Mouse (Mus musculus): ENCODE results near the gene Strc. TPM values are rescaled to one million over a fixed set of nuclear protein-coding genes. Genes with fewer than 3 reads are reported as not detected.

Gene Strc
- polyA plus RNA-seq, 1 experiment from 2014 or later = not detected

GRCm38 (mm10) chr2:121403296-121403695, 16.3 kb upstream of the Strc start:
- H3K9me3 ChIP-seq = no peaks in the 10 kb centered on the region
- H3K9ac ChIP-seq (replicated peaks) = no peak overlapping the region
- no peak overlapping the region for H3K4me3 ChIP-seq
- no peak for ATAC-seq (replicated peaks)
- H3K4me1 ChIP-seq = no peaks in the 10 kb centered on the region
- H3K27me3 ChIP-seq = no peaks in the 10 kb centered on the region
- no peaks in the 10 kb centered on the region for H3K36me3 ChIP-seq
- H3K4me2 ChIP-seq (replicated peaks) = no peak overlapping the region
- H3K27ac ChIP-seq (replicated peaks) = no peak overlapping the region

GRCm38 (mm10) chr2:121396624-121397023, 9.7 kb upstream of the Strc start:
- Histone ChIP-seq H3K27me3 (no peaks in the 10 kb centered on the region), H3K9me3 (no peaks in the 10 kb centered on the region), H3K4me2 (replicated peaks) (no peak overlapping the region), H3K36me3 (no peaks in the 10 kb centered on the region), H3K4me3 (no peak overlapping the region), H3K9ac (replicated peaks) (no peak overlapping the region), H3K4me1 (no peaks in the 10 kb centered on the region), H3K27ac (replicated peaks) (no peak overlapping the region)
- WGBS = 14% methylated on average over 8 of the region's 8 CpGs
- ATAC-seq (replicated peaks) = no peak

DNA sequence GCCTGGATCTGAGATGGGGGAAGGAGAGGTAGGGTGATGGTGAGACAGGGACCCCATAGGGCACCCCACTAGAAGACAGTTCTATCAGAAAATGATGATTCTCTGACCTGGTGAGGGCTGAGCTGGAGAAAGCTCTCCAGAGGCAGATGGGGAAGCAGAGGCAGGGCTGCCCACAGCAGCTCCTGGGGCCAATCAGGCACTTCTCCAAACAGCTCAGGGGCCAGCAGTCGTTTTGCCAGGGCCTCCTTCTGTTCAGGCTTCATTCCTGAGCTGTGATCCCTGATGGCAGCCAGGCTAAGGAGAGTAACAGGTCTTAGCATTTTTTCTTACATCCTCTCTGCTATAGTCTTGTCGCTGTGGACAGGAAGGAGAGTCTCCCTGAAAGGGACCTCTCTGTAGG, 12.2 kb downstream of the Strc start:
- Histone ChIP-seq H3K4me1 (no peaks in the 10 kb centered on the region), H3K36me3 (no peaks in the 10 kb centered on the region), H3K4me3 (no peak overlapping the region), H3K9ac (replicated peaks) (no peak overlapping the region), H3K27ac (replicated peaks) (no peak overlapping the region), H3K27me3 (no peaks in the 10 kb centered on the region), H3K9me3 (no peaks in the 10 kb centered on the region), H3K4me2 (replicated peaks) (no peak overlapping the region)
- 67% methylated on average over 2 of the region's 2 CpGs for WGBS
- ATAC-seq (replicated peaks) = no peak

DNA sequence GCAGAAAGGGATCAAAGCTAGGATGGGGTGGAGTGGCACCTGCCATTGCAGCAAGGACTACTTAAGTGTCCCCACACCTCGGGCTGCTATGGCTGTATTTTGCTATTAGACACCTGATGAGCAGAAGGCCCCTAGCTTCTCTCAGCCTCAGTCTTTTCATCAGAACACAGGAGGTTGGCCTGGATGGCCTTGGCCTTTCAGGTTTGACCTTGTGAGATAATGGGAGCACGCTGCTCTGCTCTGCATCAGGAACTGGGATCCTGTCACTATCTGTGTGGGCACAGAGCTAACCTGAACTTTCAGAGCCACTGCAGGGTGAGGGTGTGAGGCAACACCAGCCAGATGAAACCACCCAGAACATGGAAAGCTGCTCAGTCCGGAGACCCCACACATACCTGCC, 14.7 kb downstream of the Strc start:
- Histone ChIP-seq H3K27ac (replicated peaks) (no peak overlapping the region), H3K4me3 (no peak overlapping the region), H3K4me2 (replicated peaks) (no peak overlapping the region), H3K27me3 (no peaks in the 10 kb centered on the region), H3K36me3 (no peaks in the 10 kb centered on the region), H3K4me1 (peaks cover 4% of the 10 kb centered on the region; the same call in 1 of the 2 replicates), H3K9ac (replicated peaks) (no peak overlapping the region), H3K9me3 (no peaks in the 10 kb centered on the region)
- ATAC-seq (replicated peaks) = no peak
- 79% methylated on average over 3 of the region's 3 CpGs for WGBS

DNA sequence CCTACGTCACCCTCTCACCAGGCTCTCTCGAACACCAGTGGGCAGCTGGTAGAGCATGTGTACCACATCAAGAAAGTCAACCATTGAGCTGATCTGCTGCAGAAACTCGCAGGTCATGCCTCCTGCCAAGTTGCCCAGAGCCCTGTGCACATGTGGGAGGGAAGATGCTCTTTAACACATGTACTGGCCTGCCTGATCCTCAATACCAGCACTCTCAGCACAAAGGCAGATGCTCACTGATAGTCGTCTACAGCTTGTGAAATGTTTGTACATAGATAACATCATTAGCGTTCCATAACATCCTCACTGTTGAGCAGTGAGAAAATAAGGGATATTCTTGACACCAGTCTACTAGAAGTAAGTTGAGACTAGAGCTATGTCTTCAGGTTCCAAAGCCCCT, 16.0 kb downstream of the Strc start:
- no peaks in the 10 kb centered on the region for H3K9me3 ChIP-seq
- H3K4me3 ChIP-seq = no peak overlapping the region
- no peak for ATAC-seq (replicated peaks)
- H3K4me2 ChIP-seq (replicated peaks) = no peak overlapping the region
- no peak overlapping the region for H3K9ac ChIP-seq (replicated peaks)
- H3K27ac ChIP-seq (replicated peaks) = no peak overlapping the region
- H3K27me3 ChIP-seq = no peaks in the 10 kb centered on the region
- H3K4me1 ChIP-seq = peaks cover 4% of the 10 kb centered on the region; the same call in 1 of the 2 replicates
- no peaks in the 10 kb centered on the region for H3K36me3 ChIP-seq
- 93% methylated on average over 5 of the region's 5 CpGs for WGBS

GRCm38 (mm10) chr2:121368831-121369230, 18.1 kb downstream of the Strc start:
- Histone ChIP-seq H3K4me3 (no peak overlapping the region), H3K9me3 (no peaks in the 10 kb centered on the region), H3K4me1 (peaks cover 4% of the 10 kb centered on the region; the same call in 1 of the 2 replicates), H3K36me3 (no peaks in the 10 kb centered on the region), H3K27me3 (no peaks in the 10 kb centered on the region), H3K27ac (replicated peaks) (no peak overlapping the region), H3K9ac (replicated peaks) (no peak overlapping the region), H3K4me2 (replicated peaks) (no peak overlapping the region)
- no peak for ATAC-seq (replicated peaks)
- 54% methylated on average over 2 of the region's 2 CpGs for WGBS

DNA sequence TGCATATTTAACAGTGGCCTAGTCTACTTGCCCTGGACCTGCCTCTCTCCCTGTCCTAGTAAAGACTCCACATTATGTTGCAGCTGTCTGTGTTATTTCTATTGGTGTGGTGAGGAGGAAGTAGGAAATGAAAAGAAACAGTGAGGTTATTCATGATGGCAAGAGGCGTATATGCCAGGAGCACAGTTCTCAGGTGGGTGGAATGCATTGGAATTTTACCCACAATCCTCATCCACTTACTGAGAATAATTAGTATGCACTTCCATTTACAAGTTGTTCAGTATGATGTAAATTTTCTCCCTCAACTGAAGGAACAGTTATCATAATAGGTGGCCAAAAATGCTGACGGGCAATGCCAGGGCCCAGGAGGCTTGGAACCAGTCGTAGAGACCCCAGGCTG, 23.3 kb downstream of the Strc start:
- Histone ChIP-seq H3K4me2 (replicated peaks) (no peak overlapping the region), H3K36me3 (no peaks in the 10 kb centered on the region), H3K27me3 (0 out of 2 replicates have a peak, but pooled peaks cover 4% of the 10 kb centered on the region), H3K4me3 (no peak overlapping the region), H3K4me1 (peaks cover 9% of the 10 kb centered on the region), H3K9ac (replicated peaks) (no peak overlapping the region), H3K27ac (replicated peaks) (no peak overlapping the region), H3K9me3 (no peaks in the 10 kb centered on the region)
- ATAC-seq (replicated peaks) = no peak
- 81% methylated on average over 3 of the region's 3 CpGs for WGBS

- peaks cover 24% of the 10 kb centered on the region for H3K27me3 ChIP-seq
- H3K36me3 ChIP-seq = no peaks in the 10 kb centered on the region
- H3K4me1 ChIP-seq = peaks cover 20% of the 10 kb centered on the region
- 0 out of 2 replicates have a peak overlapping the region, but pooled peaks have one; percentile 2 for H3K4me2 ChIP-seq (replicated peaks)
- no peaks in the 10 kb centered on the region for H3K9me3 ChIP-seq
- peak overlapping the region; percentile 52; the same call in 1 of the 2 replicates for H3K4me3 ChIP-seq
- no peak overlapping the region for H3K27ac ChIP-seq (replicated peaks)
- ATAC-seq (replicated peaks) = no peak
- no peak overlapping the region for H3K9ac ChIP-seq (replicated peaks)
- WGBS = 60% methylated on average over 4 of the region's 4 CpGs
Measured at GRCm38 (mm10) chr2:121359461-121359860, 27.5 kb downstream of the Strc start.

DNA sequence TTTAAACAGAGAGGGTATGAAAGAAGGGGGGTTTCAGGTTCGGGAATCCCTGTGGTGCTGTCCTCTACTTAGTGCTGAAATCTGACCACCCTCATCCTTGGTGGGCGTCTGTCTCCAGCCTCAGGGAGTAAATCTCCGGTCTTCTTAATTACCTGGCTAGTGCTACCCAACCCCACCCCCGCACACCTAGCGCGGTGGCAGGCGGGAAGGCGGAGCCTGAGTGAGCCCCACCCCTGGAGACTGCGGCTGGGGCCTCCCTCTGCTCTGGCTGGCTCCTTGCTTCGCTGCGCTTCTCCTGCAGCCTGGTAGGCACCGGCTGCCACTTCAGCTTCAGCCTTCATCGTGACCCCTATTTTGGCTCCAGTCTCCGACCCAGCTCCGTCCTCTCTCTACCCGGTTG, 28.6 kb downstream of the Strc start:
- H3K4me2 ChIP-seq (replicated peaks) = peak overlapping the region; percentile 65
- H3K4me3 ChIP-seq = peak overlapping the region; percentile 52
- H3K4me1 ChIP-seq = peaks cover 27% of the 10 kb centered on the region
- H3K9me3 ChIP-seq = no peaks in the 10 kb centered on the region
- ATAC-seq (replicated peaks) = peak; percentile 66
- no peaks in the 10 kb centered on the region for H3K36me3 ChIP-seq
- peak overlapping the region; percentile 63 for H3K9ac ChIP-seq (replicated peaks)
- peak overlapping the region; percentile 37; the same call in 1 of the 2 replicates for H3K27ac ChIP-seq (replicated peaks)
- H3K27me3 ChIP-seq = peaks cover 24% of the 10 kb centered on the region
- 1% methylated on average over 16 of the region's 16 CpGs for WGBS

DNA sequence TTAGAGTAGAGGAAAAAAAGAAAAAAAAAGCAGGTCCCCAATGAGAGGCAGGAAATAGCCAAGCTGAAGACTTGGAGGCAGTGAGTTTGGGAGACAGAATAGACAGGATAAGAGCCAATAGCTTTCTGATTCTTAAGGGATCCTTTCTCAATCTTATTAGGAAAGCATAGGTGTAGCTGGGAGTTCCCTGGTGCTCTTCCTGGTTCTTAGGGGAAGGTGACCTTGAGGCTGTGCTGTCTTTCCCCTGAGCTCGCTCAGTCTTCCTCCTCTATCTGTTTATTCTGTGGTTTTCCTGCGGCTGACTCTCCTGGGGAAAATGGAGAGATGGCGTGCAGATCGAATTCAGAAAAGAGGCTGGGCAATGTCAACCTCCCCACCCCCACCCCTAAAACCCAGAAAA, 29.0 kb downstream of the Strc start:
- H3K9ac ChIP-seq (replicated peaks) = peak overlapping the region; percentile 63
- WGBS = 5% methylated on average over 4 of the region's 4 CpGs
- H3K4me2 ChIP-seq (replicated peaks) = peak overlapping the region; percentile 65
- H3K4me3 ChIP-seq = peak overlapping the region; percentile 52
- H3K36me3 ChIP-seq = no peaks in the 10 kb centered on the region
- ATAC-seq (replicated peaks) = no peak
- H3K27me3 ChIP-seq = peaks cover 24% of the 10 kb centered on the region
- H3K9me3 ChIP-seq = no peaks in the 10 kb centered on the region
- peaks cover 27% of the 10 kb centered on the region for H3K4me1 ChIP-seq
- no peak overlapping the region for H3K27ac ChIP-seq (replicated peaks)

GRCm38 (mm10) chr2:121357494-121357893, 29.5 kb downstream of the Strc start, which contains the start of gene Ckmt1:
Gene Ckmt1 (plus strand): TSS chr2:121357714.
- Histone ChIP-seq H3K36me3 (no peaks in the 10 kb centered on the region), H3K9me3 (no peaks in the 10 kb centered on the region), H3K27me3 (peaks cover 24% of the 10 kb centered on the region), H3K4me3 (peak within 1 kb of the TSS; percentile 52), H3K9ac (replicated peaks) (peak within 1 kb of the TSS; percentile 63), H3K4me1 (peaks cover 27% of the 10 kb centered on the region), H3K4me2 (replicated peaks) (peak within 1 kb of the TSS; percentile 65), H3K27ac (replicated peaks) (peak within 1 kb of the TSS; percentile 37; the same call in 1 of the 2 replicates)
- no peak for ATAC-seq (replicated peaks)
- whole genome bisulfite sequencing = 66% methylated on average over 5 of the region's 5 CpGs

DNA sequence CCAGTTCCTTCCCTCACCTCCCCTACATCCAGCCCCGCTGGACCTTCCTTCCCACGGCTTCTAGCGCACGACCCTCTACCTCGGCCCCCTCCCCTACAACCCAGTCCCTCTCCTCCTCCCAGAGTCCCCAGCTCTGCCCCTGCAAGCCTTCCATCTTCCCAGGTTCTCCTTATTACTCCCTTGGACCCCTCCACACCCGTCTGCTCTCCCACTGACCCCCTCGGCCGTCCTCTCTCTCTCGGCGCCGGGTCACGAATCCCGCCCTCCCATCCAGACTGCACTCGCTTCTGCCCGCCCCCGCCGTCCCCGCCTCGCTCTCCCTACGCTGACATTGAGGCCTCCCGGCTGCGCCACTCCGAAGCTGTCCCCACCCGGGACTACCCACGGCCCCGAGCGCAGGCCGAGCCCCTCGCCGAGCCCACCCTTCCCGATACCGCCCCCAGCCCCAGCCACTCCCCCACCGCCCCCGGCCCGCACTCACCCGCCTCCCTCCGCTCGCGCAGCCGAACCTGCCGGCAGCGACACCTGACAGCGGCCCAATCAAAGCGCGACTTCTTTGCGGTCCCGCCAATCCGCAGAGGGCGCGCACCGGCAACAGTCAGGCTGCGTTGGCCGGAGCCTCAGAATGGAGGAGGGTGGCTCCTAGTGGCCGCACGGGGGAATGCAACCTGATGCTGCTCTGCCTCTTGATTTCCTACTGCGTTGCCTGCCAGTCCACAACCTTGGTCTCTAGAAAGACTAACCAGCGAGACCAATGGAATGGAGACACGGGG, 32.0 kb downstream of the Strc start, which contains the start of gene Ppip5k1:
Ppip5k1 (minus strand) TSS at position 577 of the 773 bp plus-strand sequence.
- peak; percentile 98 for ATAC-seq (replicated peaks)
- peak within 1 kb of the TSS; percentile 88 for H3K4me3 ChIP-seq
- under 1% methylated on average over 58 of the region's 58 CpGs for WGBS
- peak within 1 kb of the TSS; percentile 89 for H3K4me2 ChIP-seq (replicated peaks)
- H3K27ac ChIP-seq (replicated peaks) = peak within 1 kb of the TSS; percentile 84
- H3K4me1 ChIP-seq = peaks cover 27% of the 10 kb centered on the region
- H3K27me3 ChIP-seq = peaks cover 24% of the 10 kb centered on the region
- H3K36me3 ChIP-seq = no peaks in the 10 kb centered on the region
- H3K9ac ChIP-seq (replicated peaks) = peak within 1 kb of the TSS; percentile 96
- no peaks in the 10 kb centered on the region for H3K9me3 ChIP-seq
